Mouse (Mus musculus) limb, embryonic 14.5 days (tissue): ENCODE results near the gene Sipa1. TPM values are rescaled to one million over a fixed set of nuclear protein-coding genes. Genes with fewer than 3 reads are reported as not detected.

Experiments used
- ATAC-seq: fragments of 200-750 bp; cut with Nextera tagmentation; 2 replicates; pipeline ENCODE4 v1.8.0; 2017; ENCODE audit warnings: low read depth, moderate number of reproducible peaks, moderate TSS enrichment; ENCODE audit not compliant: low FRiP score
- DNase-seq: peaks from one replicate; pipeline ENCODE4 v3.0.0-alpha.2; 2015; ENCODE audit warnings: low spot score
- H3K27ac ChIP-seq: fragments of 300-500 bp; sonication (generic); replicated peaks from 2 replicates; pipeline ENCODE4 v1.5.1; 2014; ENCODE audit warnings: low read depth, mild to moderate bottlenecking, low read length, moderate library complexity, mixed read lengths
- H3K27me3 ChIP-seq: fragments of 300-500 bp; sonication (generic); 2 replicates; pipeline ENCODE4 v1.6.1; 2014; ENCODE audit warnings: low read length, mixed read lengths; ENCODE audit not compliant: control insufficient read depth, insufficient read depth
- H3K36me3 ChIP-seq: fragments of 300-500 bp; sonication (generic); 2 replicates; pipeline ENCODE4 v1.6.1; 2014; ENCODE audit warnings: mild to moderate bottlenecking, low read length, moderate library complexity, mixed read lengths; ENCODE audit not compliant: control insufficient read depth, insufficient read depth
- H3K4me1 ChIP-seq: fragments of 300-500 bp; sonication (generic); 2 replicates; pipeline ENCODE4 v1.6.1; 2014; ENCODE audit warnings: antibody characterized with exemption, low read length, mixed read lengths; ENCODE audit not compliant: control insufficient read depth, insufficient read depth
- H3K4me2 ChIP-seq: fragments of 300-500 bp; sonication (generic); replicated peaks from 2 replicates; pipeline ENCODE4 v1.6.1; 2014; ENCODE audit warnings: low read depth, mild to moderate bottlenecking, low read length, moderate library complexity; ENCODE audit not compliant: severe bottlenecking
- H3K4me3 ChIP-seq: fragments of 300-500 bp; sonication (generic); replicated peaks from 2 replicates; pipeline ENCODE4 v1.5.1; 2014; ENCODE audit warnings: low read length
- H3K9ac ChIP-seq: fragments of 300-500 bp; sonication (generic); 2 replicates; pipeline ENCODE4 v1.6.1; 2014; ENCODE audit warnings: mild to moderate bottlenecking, low read depth, low read length, moderate library complexity; ENCODE audit not compliant: severe bottlenecking
- H3K9me3 ChIP-seq: fragments of 300-500 bp; sonication (generic); 2 replicates; pipeline ENCODE4 v1.6.1; 2016; ENCODE audit warnings: low read length; ENCODE audit not compliant: control insufficient read depth
- POLR2A ChIP-seq: fragments of 200-500 bp; IDR thresholded peaks from 2 replicates; pipeline ENCODE4 v1.8.0; 2012; ENCODE audit warnings: inconsistent platforms, mild to moderate bottlenecking, moderate library complexity, borderline replicate concordance; ENCODE audit not compliant: insufficient read depth, insufficient read length; ENCODE audit errors: extremely low read depth
- WGBS: fragments of 180-500 bp; shearing (Covaris S2); extraction: QIAGEN DNeasy Blood & Tissue Kit; methylation state at CpG from one replicate; pipeline ENCODE4 v1.1.7; 2014; 5-methylcytosine and 5-hydroxymethylcytosine counted together
- polyA plus RNA-seq, 2 experiments: library from polyadenylated mRNA; depleted of rRNA in 1 of 2; stranded (reverse) in 1 of 2; unstranded in 1 of 2; fragments of >200 nt; fragmentation: Nextera tagmentation in 1 of 2; extraction: Ambion mirVana in 1 of 2; gene quantifications; 2 replicates each; pipeline versions ENCODE4 v1.2.1 to v1.2.3; 2012 to 2014

The Sipa1 gene
- polyA plus RNA-seq, 2 experiments, result 27.9 to 62.5 TPM

DNA sequence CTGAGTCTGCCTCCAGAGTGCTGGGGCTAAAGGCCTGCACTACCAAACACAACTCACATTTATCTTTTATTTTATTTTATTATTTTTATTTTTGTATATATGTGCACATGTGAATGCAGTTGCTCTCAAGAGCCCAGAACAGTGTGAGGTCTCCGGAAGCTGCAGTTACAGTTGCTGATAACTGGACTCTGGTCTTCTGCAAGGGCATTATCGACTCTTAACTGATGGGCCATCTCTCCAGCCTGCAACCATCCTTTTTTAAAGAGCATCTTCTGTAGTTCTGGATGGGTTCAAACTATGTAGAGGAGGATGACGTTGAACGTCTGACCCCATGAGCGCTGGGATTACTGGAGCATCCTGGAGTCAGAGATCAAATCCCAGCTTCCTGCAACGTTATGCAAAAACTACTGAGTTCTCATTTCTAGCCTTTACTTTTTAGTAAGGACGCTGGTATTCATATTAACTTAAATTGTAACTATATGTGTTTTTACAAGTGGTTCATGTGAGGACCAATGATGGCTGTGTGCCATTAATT, 27.4 kb downstream of the Sipa1 start:
- TF ChIP-seq POLR2A, result no peak
- Histone ChIP-seq H3K4me1 (peaks cover 18% of the 10 kb centered on the region), H3K27ac (no peak overlapping the region), H3K27me3 (no peaks in the 10 kb centered on the region), H3K4me2 (peak overlapping the region; percentile 95), H3K4me3 (no peak overlapping the region; the same call in 1 of the 2 replicates), H3K9ac (no peak overlapping the region; the same call in 1 of the 2 replicates), H3K9me3 (no peaks in the 10 kb centered on the region), H3K36me3 (peaks cover 26% of the 10 kb centered on the region)
- ATAC-seq, result no peak
- DNase-seq, result no peak
- 73% methylated on average over 7 of the region's 7 CpGs for WGBS

DNA sequence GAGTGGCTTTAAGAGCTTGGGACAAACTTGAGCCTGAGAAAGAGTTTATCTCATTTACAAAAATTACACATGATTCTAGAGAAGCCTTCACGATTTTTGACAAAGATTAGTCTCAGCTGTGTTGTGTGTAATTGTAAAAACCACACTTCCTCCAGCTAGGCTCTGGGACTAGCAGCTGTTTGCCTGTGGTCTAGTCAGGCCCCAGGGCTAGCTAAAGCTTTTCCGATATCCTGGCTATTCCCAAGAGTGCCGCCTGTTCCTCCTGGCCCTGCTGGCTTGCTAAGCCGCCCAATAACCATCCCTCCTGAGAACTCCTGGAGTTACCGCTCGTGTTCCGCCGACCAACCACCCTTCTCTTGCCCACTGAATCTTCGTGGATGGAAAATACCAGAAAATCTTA, 31.4 kb downstream of the Sipa1 start:
- Histone ChIP-seq H3K4me3 (no peak overlapping the region), H3K4me2 (no peak overlapping the region), H3K36me3 (no peaks in the 10 kb centered on the region), H3K4me1 (peaks cover 7% of the 10 kb centered on the region), H3K27me3 (no peaks in the 10 kb centered on the region), H3K27ac (no peak overlapping the region), H3K9me3 (no peaks in the 10 kb centered on the region), H3K9ac (peak overlapping the region; percentile 7; the same call in 1 of the 2 replicates)
- no peak for DNase-seq
- TF ChIP-seq POLR2A, result no peak
- no peak for ATAC-seq
- 63% methylated on average over 9 of the region's 9 CpGs for WGBS

DNA sequence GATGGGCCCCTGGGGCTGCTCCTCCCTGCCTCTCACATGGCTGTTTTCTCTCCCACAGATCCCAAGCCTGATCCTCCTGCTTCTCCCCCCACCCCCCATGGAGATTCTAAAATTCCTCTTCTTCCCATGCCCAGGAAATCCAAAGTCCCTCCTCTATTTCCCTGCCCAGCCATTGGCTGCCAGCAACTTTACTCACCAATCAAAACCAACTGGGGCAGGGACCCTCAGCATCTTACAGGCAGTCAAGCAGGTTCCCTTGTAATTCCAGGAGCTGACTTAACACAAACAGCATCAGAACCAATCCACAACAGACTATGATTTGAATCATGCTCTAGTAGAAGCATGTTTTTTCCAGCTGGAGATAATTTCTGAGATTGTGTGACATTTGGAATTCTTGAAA, 33.6 kb downstream of the Sipa1 start:
- Histone ChIP-seq H3K4me2 (no peak overlapping the region), H3K4me3 (no peak overlapping the region), H3K9ac (no peak overlapping the region), H3K27me3 (no peaks in the 10 kb centered on the region), H3K27ac (no peak overlapping the region), H3K4me1 (no peaks in the 10 kb centered on the region), H3K9me3 (no peaks in the 10 kb centered on the region), H3K36me3 (no peaks in the 10 kb centered on the region)
- no peak for ATAC-seq
- DNase-seq, result no peak
- no peak for TF ChIP-seq POLR2A

DNA sequence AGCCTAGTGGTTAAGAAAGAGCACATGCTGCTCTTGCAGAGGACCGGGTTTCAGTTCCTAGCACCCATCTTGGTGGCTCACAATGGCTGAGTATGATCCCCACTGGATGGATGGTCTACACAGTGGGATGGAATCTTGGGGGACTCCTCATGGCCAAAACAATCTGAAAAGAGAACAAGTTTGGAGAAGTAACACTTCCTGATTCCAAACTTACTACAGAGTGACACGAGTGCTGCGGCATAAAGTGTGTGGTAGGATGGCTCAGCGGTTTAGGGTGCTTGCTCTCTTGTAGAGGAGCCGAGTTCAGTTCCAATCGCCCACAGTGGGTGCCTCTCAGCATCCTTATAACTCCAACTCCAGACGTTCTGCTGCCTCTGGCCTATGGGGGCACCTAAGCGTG, 38.2 kb downstream of the Sipa1 start:
- H3K4me3 ChIP-seq, result no peak overlapping the region
- no peaks in the 10 kb centered on the region for H3K36me3 ChIP-seq
- H3K27ac ChIP-seq, result no peak overlapping the region
- H3K4me1 ChIP-seq, result no peaks in the 10 kb centered on the region
- H3K27me3 ChIP-seq, result no peaks in the 10 kb centered on the region
- no peak for TF ChIP-seq POLR2A
- WGBS, result 88% methylated on average over 8 of the region's 8 CpGs
- H3K9ac ChIP-seq, result no peak overlapping the region
- DNase-seq, result no peak
- no peak for ATAC-seq
- H3K4me2 ChIP-seq, result no peak overlapping the region
- H3K9me3 ChIP-seq, result no peaks in the 10 kb centered on the region

DNA sequence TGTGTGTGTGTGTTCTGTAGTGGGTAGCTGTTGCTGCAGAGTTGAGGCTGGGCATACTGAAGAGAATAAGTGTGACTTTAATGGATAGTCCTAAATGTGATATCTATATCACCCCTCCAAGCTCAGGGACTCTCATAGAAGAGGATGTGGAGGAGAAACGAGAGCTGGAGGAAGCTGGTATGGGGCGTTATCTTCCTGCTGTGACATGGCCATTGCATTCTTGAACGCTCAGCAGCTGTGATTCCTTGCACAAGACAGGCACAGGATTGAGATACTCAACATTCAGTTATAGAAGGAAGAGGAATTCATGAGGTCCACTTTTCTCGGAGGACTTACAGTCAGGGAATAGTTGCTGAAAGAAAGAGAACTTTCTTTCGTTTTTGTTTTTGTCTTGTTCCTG, 41.6 kb downstream of the Sipa1 start:
- H3K9ac ChIP-seq, result no peak overlapping the region
- no peak for DNase-seq
- no peaks in the 10 kb centered on the region for H3K36me3 ChIP-seq
- H3K9me3 ChIP-seq, result no peaks in the 10 kb centered on the region
- TF ChIP-seq POLR2A, result no peak
- H3K4me1 ChIP-seq, result no peaks in the 10 kb centered on the region
- ATAC-seq, result no peak
- H3K27ac ChIP-seq, result no peak overlapping the region
- no peak overlapping the region for H3K4me3 ChIP-seq
- no peaks in the 10 kb centered on the region for H3K27me3 ChIP-seq
- H3K4me2 ChIP-seq, result no peak overlapping the region
- 73% methylated on average over 5 of the region's 5 CpGs for WGBS

DNA sequence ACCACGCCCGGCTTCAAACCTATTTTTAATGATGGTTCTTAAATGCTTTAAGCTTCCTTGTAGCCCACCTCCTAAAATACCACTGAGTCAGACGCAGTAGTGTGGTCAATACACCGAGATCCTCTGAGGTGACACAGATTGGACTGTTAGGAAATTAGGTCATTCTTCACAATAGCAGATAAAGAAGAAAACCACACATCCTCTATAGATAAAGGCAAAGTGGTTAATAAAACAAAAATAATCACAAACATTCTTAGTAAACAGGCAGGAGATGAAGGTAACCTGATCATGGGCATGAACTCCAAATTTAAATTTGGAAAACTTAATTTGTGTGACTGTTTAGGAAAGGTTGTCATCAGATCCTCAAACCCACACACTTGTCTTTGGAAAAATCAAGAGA, 43.5 kb downstream of the Sipa1 start:
- Histone ChIP-seq H3K9me3 (no peaks in the 10 kb centered on the region), H3K9ac (no peak overlapping the region), H3K4me1 (no peaks in the 10 kb centered on the region), H3K27me3 (no peaks in the 10 kb centered on the region), H3K4me2 (no peak overlapping the region), H3K4me3 (no peak overlapping the region), H3K27ac (no peak overlapping the region), H3K36me3 (no peaks in the 10 kb centered on the region)
- ATAC-seq (no peak), DNase-seq (no peak)
- 81% methylated on average over 4 of the region's 4 CpGs for WGBS
- TF ChIP-seq POLR2A, result no peak
